ENCODE assay signal across 14 mouse cellular contexts in the genomic region with DNA sequence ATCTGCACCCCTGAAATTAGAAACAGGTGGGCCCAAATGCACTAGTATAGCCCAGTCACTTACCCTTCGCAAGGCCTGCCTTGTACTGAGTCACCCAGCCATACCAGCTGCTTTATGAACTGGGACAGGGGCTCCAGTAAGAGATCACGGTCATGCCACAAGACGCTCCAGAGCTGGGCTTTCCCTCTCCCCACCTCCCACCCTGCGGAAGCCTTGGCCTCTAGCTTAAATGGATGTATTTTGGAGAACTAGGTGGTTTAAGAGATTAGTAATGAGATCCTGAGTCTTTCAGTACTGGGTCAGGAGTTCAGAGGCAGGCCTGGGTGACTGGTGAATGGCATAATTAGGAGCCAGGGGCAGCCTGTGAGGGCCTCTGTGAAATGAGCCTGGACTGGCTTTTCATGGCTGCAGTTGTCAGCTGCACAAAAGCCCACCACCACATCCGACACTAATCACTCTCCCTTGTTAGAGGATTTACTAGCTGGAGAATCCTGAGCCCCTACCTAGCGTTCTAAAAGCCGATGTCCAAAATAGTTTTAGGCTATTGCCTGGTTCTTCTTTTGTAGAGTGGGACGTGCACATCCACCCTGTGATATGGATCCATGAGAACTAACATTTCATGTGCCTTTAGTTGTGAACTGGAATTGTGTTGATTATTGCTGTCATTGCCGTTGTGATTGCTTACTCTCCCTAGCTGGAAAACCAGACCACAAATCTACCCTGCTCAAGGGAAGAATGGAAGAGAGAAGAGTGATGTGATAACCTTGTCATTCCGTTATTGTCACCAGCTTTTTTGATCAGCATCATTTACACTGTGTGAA.
DNase-seq lines count a peak whose midpoint lies in the region; ATAC-seq and TF ChIP-seq lines count a peak whose summit lies in the region.
"Had no signal": no experiment of that assay in that cellular context is flagged by ENCODE, and none has a peak within 500 bp of the region (broad histone marks: within the 10 kb centered on the region; RNA-seq: fewer than 3 reads in every experiment).

No protein-coding gene starts in this region.

- DNase-seq in NIH3T3 (ENCODE audit: low read depth): peak; percentile 47
- DNase-seq in embryo, embryonic 10 days (ENCODE audit: low spot score): peak; percentile 82
- peak; percentile 41 for DNase-seq in forebrain, embryonic 14.5 days (ENCODE audit: low spot score)
- DNase-seq in frontal cortex, postnatal 10 days (ENCODE audit: low spot score in 2 of 2): no peak
- no peak for DNase-seq in lung, adult 2 months
- no peak for DNase-seq in gastrocnemius, adult 2 months
- DNase-seq: adrenal gland, postnatal 25 days; cerebellum, adult 2 months; gastrocnemius, postnatal 14 days; kidney, adult 9 months; liver, embryonic 13.5 days had no signal

- no peak overlapping the region for H3K27ac ChIP-seq in forebrain, embryonic 14.5 days (ENCODE audit: low read depth, low read length)
- H3K27ac ChIP-seq in midbrain, embryonic 12.5 days (replicated peaks): 0 out of 2 replicates have a peak overlapping the region, but pooled peaks have one; percentile 47
- no peak overlapping the region for H3K27ac ChIP-seq in gastrocnemius, adult 2 months
- H3K27ac ChIP-seq: liver, embryonic 13.5 days; macrophage had no signal

- WGBS in forebrain, embryonic 14.5 days: 8% methylated on average over 10 of the region's 10 CpGs
- WGBS in midbrain, embryonic 12.5 days: 9% methylated on average over 10 of the region's 10 CpGs
- 81% methylated on average over 10 of the region's 10 CpGs for WGBS in lung, adult 2 months

- no peaks in the 10 kb centered on the region for H3K9me3 ChIP-seq in forebrain, embryonic 14.5 days (replicated peaks; ENCODE audit: control insufficient read depth, low read length)
- H3K9me3 ChIP-seq in midbrain, embryonic 12.5 days: no peaks in the 10 kb centered on the region
- H3K9me3 ChIP-seq: liver, embryonic 13.5 days had no signal

- TF ChIP-seq CTCF in lung, adult 2 months (IDR thresholded peaks at IDR 0.05; ENCODE audit: insufficient read depth, low read length): no peak
- TF ChIP-seq CTCF in gastrocnemius, adult 2 months (IDR thresholded peaks at IDR 0.05): no peak

- H3K27me3 ChIP-seq in forebrain, embryonic 14.5 days (replicated peaks; ENCODE audit: control insufficient read depth, insufficient read depth, low read length): no peaks in the 10 kb centered on the region
- H3K27me3 ChIP-seq in midbrain, embryonic 12.5 days: peaks cover 32% of the 10 kb centered on the region
- H3K27me3 ChIP-seq: CH12.LX; liver, embryonic 13.5 days had no signal

- H3K4me3 ChIP-seq in forebrain, embryonic 14.5 days (ENCODE audit: low read depth, low read length): no peak overlapping the region
- no peak overlapping the region for H3K4me3 ChIP-seq in midbrain, embryonic 12.5 days
- no peak overlapping the region for H3K4me3 ChIP-seq in lung, adult 2 months (replicated peaks; ENCODE audit: extremely low read depth, low read depth, low read length)
- no peak overlapping the region for H3K4me3 ChIP-seq in gastrocnemius, adult 2 months
- H3K4me3 ChIP-seq: liver, embryonic 13.5 days had no signal

- H3K36me3 ChIP-seq in forebrain, embryonic 14.5 days (ENCODE audit: control insufficient read depth, insufficient read depth, low read length): no peaks in the 10 kb centered on the region
- no peaks in the 10 kb centered on the region for H3K36me3 ChIP-seq in midbrain, embryonic 12.5 days
- H3K36me3 ChIP-seq: liver, embryonic 13.5 days had no signal

- TF ChIP-seq POLR2A in lung, adult 2 months (IDR thresholded peaks at IDR 0.05; ENCODE audit: borderline replicate concordance, extremely low read depth, low read depth, low read length): no peak

- H3K4me1 ChIP-seq in forebrain, embryonic 14.5 days (ENCODE audit: control insufficient read depth, insufficient read depth, low read length): peaks cover 18% of the 10 kb centered on the region
- H3K4me1 ChIP-seq in midbrain, embryonic 12.5 days: peaks cover 26% of the 10 kb centered on the region
- H3K4me1 ChIP-seq in lung, adult 2 months (ENCODE audit: control insufficient read depth, insufficient read depth, low read length): no peaks in the 10 kb centered on the region

- H3K4me2 ChIP-seq in forebrain, embryonic 14.5 days (ENCODE audit: low read length): no peak overlapping the region
- H3K4me2 ChIP-seq in midbrain, embryonic 12.5 days (replicated peaks): peak overlapping the region; percentile 9; the same call in 1 of the 2 replicates
- H3K4me2 ChIP-seq: liver, embryonic 13.5 days had no signal

- no peak overlapping the region for H3K9ac ChIP-seq in forebrain, embryonic 14.5 days (ENCODE audit: low read length)
- no peak overlapping the region for H3K9ac ChIP-seq in midbrain, embryonic 12.5 days (replicated peaks)
- H3K9ac ChIP-seq: liver, embryonic 13.5 days had no signal

- intact Hi-C loops in gastrocnemius, adult 2 months (cut with DNase I): no loop called here

- peak; percentile 71 for ATAC-seq in forebrain, embryonic 14.5 days
- peak; percentile 84 for ATAC-seq in midbrain, embryonic 12.5 days (ENCODE audit: low FRiP score, low read depth)

Comparison
In these comparisons a context has a peak if more than half of its experiments do, and no peak if none do; other contexts are left out.
1. DNase-seq: peak in NIH3T3 (single experiment), embryo, embryonic 10 days (single experiment) and forebrain, embryonic 14.5 days (single experiment); none in frontal cortex, postnatal 10 days (0 of 2), lung, adult 2 months (single experiment) and gastrocnemius, adult 2 months (single experiment).